In the genomic region with DNA sequence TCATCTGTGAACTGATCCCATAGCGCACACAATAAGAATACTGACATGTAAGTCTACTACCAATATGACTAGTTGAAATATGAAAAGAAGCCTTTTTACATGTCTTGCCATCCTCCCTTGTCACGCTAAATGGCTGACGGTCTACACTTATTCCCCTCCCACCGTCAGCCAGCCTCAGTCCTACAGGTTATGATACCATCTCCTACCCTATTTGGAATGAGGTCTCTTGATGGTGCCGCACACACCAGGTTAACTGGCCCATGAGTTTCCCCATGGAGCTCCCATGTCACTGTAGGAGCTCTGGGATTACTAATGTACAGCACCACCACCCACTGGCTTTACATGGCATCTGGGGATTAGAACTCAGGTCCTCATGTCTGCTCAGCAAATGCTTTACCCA, we compare ENCODE assay signal across 30 mouse cellular contexts.
"Had no signal": no experiment of that assay in that cellular context is flagged by ENCODE, and none has a peak within 500 bp of the region (broad histone marks: within the 10 kb centered on the region; RNA-seq: fewer than 3 reads in every experiment).

No protein-coding gene starts in this region.

- H3K27me3 ChIP-seq: limb, embryonic 12.5 days; limb, embryonic 13.5 days; limb, embryonic 15.5 days; liver, embryonic 12.5 days; liver, embryonic 13.5 days; lung, embryonic 15.5 days; midbrain, embryonic 12.5 days; midbrain, embryonic 13.5 days; midbrain, embryonic 15.5 days had no signal

- H3K4me1 ChIP-seq: limb, embryonic 15.5 days; liver, embryonic 12.5 days; liver, embryonic 13.5 days; liver, embryonic 15.5 days; lung, embryonic 15.5 days; megakaryocyte, embryonic 14.5 days; midbrain, embryonic 10.5 days; midbrain, embryonic 12.5 days; midbrain, embryonic 13.5 days; midbrain, embryonic 15.5 days had no signal

- H3K9me3 ChIP-seq: limb, embryonic 10.5 days; limb, embryonic 12.5 days; limb, embryonic 13.5 days; limb, embryonic 15.5 days; liver, embryonic 12.5 days; liver, embryonic 13.5 days; liver, embryonic 15.5 days; lung, embryonic 15.5 days; megakaryocyte, embryonic 14.5 days; midbrain, embryonic 10.5 days; midbrain, embryonic 12.5 days; midbrain, embryonic 13.5 days; midbrain, embryonic 15.5 days had no signal

- H3K4me2 ChIP-seq: limb, embryonic 12.5 days; limb, embryonic 13.5 days; limb, embryonic 15.5 days; liver, embryonic 11.5 days; liver, embryonic 12.5 days; liver, embryonic 13.5 days; liver, embryonic 15.5 days; lung, embryonic 14.5 days; lung, embryonic 15.5 days; midbrain, embryonic 12.5 days; midbrain, embryonic 13.5 days; midbrain, embryonic 15.5 days had no signal

- DNase-seq: left cerebral cortex, postnatal 4 days; liver; liver, embryonic 13.5 days; liver, postnatal 0 days; lung, adult 18-20 months; lung, adult 2 months; lung, embryonic 14.5 days; lung, postnatal 10 days; lung, postnatal 14 days; lung, postnatal 36 days; midbrain, embryonic 14.5 days had no signal

- H3K9ac ChIP-seq: limb, embryonic 12.5 days; limb, embryonic 13.5 days; limb, embryonic 15.5 days; liver, embryonic 12.5 days; liver, embryonic 13.5 days; liver, embryonic 14.5 days; liver, embryonic 15.5 days; liver, postnatal 0 days; lung, embryonic 14.5 days; lung, embryonic 15.5 days; midbrain, embryonic 12.5 days; midbrain, embryonic 13.5 days; midbrain, embryonic 15.5 days had no signal

- ATAC-seq: liver, embryonic 12.5 days; liver, postnatal 0 days; lung, postnatal 0 days; midbrain, embryonic 13.5 days; midbrain, embryonic 15.5 days; midbrain, embryonic 16.5 days had no signal

- H3K36me3 ChIP-seq: limb, embryonic 10.5 days; limb, embryonic 12.5 days; limb, embryonic 13.5 days; limb, embryonic 15.5 days; liver, embryonic 12.5 days; liver, embryonic 13.5 days; liver, embryonic 15.5 days; lung, embryonic 15.5 days; midbrain, embryonic 10.5 days; midbrain, embryonic 12.5 days; midbrain, embryonic 13.5 days; midbrain, embryonic 15.5 days had no signal

- H3K4me3 ChIP-seq: left cerebral cortex, adult 2 months; limb, embryonic 10.5 days; limb, embryonic 12.5 days; limb, embryonic 13.5 days; limb, embryonic 15.5 days; liver, embryonic 12.5 days; liver, embryonic 13.5 days; liver, embryonic 15.5 days; lung, embryonic 15.5 days; megakaryocyte, embryonic 14.5 days; midbrain, embryonic 10.5 days; midbrain, embryonic 12.5 days; midbrain, embryonic 13.5 days; midbrain, embryonic 15.5 days; myocyte had no signal

- H3K27ac ChIP-seq: left cerebral cortex, adult 2 months; limb, embryonic 12.5 days; limb, embryonic 13.5 days; limb, embryonic 15.5 days; liver, embryonic 12.5 days; liver, embryonic 13.5 days; liver, embryonic 14.5 days; liver, embryonic 15.5 days; lung, embryonic 15.5 days; macrophage; midbrain, embryonic 10.5 days; midbrain, embryonic 12.5 days; midbrain, embryonic 13.5 days; midbrain, embryonic 15.5 days had no signal
